Mouse (Mus musculus) adrenal gland, adult 8-10 months (tissue): ENCODE data around the gene Pakap. TPM values are rescaled to one million over a fixed set of nuclear protein-coding genes. Genes with fewer than 3 reads are reported as not detected.

Experiments
- DNase-seq: peaks from one replicate; pipeline ENCODE4 v3.0.0; 2022
- total RNA-seq, 4 experiments: library from RNA; stranded (reverse); gene quantifications; 2 replicates each; pipeline ENCODE4 v1.2.4; 2022

The Pakap gene
- total RNA-seq, 4 experiments from 2014 or later: 35.3 to 97.4 (median 63.1) TPM

DNA sequence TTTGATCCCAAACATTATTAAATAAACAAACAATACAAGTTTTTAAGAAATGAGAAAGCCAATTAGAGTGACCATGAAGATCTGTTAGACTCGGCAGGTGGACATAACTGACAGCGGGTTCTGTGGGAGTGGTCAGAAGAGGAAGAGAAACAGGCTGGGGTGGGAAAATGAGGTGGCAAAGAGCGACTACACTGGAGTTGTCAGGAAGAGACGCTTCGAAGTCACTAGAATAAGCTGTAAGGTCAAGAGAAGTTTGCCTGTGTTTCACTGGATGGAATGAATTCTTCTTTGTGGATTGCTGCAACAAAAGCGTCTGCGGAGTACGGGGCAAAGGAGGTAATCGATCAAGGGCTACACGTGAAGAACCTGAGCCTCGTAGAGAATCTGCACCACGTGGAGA, 109.9 kb downstream of the Pakap start:
- DNase-seq: no peak

DNA sequence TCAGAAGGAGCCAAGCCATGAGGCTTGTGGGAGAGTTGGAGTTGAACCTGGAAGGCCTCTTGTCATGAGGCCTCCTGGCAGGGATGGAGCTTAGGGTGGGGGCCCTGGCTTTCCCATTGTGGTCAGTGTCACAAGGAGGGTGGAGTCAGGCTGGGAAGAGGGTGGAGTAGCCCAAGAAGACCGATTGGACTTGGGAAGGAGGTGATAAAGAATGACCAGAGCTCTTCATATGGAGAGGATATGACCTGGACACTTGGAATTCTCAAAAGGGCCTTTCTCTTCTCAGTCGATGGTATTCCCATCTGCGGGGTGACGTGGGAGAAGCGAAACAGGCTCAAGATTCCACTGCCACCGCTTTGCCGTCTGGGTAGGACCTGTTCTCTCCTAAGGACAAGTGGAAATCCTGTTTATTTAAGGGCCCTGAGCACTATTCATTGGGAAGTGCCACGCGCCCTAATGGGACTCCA, 111.0 kb downstream of the Pakap start:
- no peak for DNase-seq

DNA sequence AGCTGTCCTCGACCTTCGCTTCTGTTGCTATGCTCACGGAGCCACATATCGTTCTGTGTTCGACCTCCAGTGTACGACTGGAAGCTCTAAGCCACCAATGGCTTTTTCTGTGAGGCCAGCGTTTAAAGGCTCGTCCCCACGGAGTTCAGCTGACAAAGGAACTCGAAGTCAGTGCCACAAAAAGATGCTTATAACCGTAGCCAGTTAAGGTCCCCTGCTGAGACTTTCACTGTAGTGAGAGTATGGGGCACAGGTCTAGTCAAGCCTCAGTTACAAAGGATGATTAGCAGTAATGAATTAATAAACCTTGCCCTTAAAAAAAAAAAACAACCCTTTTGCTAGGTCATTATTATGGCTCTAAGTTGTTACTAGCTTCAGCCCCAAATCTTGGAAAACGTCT, 112.2 kb downstream of the Pakap start:
- no peak for DNase-seq

DNA sequence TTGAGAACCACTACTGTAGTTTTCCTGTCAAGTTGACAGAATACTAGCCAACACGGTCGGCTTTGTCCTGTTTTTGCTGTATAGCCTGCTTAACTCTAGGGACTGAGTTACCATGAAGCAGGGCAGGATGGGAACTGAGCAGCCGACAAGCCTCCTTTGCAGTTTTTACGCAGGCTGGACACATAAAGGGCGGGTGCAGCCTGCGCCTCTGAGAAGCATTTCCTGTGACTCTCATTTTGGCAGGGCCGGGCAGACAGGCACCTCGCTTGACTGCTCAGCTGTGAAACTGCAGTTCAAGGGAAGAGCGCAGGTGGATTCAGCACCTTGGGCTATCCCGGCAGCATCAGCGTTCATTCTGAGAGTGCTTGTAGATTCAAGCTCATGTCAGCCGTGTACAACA, 113.5 kb downstream of the Pakap start:
- DNase-seq: no peak

DNA sequence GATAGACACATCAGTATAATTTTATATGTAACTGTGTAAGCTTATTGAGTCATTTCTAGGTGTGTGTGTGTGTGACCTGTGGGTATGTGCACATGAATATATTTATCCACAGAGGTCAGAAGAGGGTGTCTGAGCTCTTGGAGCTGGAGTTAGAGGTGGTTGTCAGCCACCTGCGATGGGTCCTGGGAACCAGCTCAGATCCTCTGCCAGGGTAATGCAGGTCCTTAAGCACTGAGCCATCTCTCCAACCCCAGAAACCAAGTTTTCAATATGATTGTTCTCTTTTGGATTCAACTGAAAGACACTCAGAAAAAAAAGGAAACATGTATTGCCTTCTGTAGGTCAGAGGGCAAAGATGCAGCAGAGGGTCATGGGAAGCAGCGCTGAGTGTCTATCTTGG, 114.4 kb downstream of the Pakap start:
- no peak for DNase-seq

DNA sequence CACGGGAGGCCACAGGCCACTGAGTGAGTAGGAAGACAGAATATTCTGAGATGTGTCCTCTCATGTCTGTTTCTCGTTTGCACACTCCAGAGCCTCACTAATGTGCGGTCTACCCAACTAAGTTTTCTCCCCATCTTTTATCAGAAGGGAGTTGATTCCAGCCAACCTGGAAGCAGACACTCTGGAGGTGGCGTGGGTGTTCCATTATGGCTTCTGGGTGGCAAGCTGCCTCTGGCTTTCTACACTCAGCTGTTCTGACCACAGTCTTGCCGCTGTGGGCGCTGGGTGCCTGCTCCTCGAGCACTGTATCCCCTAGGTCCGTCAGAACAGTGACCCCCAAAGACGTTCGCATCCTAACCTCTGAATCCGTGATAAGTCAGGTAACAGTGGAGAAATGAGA, 115.0 kb downstream of the Pakap start:
- no peak for DNase-seq

DNA sequence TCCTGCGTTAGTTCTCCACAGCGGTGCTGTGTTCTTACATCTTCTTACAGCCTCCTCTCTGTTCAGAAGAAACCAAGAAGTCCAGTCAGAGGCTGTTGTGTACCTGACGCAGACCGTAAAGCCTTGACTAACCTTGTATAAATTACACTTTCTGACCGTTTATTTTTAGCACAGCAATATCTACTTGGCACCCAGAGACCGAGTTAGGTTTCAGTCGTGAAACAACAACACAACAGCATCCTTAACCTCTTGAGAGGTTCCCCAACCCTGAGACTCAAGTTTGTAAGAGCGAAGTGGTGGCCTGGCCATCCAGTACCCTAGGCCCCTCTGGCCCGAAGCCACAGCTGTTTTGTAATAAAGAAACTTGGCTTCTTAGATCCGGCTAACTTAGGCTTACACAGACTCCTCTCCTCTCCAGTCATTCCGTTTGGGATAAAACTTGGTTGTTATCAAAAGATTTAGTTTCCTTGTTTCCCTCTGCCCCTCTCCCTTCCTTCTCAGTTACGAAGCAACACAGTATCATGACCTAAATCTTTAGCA, 116.8 kb downstream of the Pakap start:
- DNase-seq: no peak

DNA sequence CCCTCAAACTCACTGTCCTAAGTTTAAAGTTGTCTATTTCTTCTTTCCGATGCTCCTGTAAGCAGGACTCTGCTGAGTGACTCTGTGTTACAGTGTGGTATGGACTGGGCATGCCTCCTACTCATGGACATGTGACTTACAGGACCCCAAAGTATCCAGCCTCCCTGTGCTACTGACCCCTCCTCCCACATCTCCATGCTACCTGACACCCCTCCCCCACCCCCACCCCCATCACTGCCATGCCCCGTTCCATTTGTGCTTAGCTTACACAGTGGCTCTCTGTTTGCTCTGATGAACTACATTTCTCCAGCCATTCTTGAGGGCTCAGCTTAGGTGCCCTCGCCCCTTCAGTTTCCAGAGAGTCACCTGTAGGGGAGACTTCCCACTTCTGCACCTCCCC, 118.8 kb downstream of the Pakap start:
- no peak for DNase-seq

DNA sequence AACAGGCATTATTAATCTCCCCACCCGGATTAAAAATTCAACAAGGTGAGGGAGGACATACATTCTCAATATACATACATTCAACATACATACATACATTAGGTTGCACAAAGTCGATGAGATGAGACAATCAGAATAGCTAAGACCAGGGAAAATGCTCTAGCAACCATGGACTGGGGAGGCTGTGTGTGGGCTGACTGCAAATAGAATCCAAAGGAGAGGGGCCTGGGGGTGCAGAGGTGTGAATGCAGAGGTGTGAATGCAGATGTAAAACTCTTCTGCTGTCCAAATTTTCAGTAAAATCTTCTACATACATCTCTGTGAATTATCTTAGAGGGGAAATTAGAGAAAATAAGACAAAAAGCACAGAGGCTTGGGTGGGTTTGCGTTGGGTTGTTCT, 119.6 kb downstream of the Pakap start:
- DNase-seq: no peak

DNA sequence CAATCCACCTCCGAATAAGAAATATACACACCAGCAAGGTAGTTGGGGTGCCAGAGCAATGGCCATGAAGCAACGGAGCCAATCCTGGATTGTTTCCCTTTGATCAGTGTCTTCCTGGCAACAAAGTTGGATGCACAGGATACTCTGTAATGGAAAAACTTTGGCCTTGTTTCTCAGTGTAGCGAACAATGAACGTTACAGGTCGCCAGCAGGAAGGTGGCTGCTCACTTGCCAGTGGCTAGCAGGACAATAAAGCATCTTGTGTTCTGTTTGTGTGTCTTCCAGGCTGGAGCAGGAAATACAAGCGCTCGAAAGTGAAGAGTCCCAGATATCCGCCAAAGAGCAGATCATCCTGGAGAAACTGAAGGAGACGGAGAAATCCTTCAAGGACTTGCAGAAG, 120.2 kb downstream of the Pakap start:
- no peak for DNase-seq

DNA sequence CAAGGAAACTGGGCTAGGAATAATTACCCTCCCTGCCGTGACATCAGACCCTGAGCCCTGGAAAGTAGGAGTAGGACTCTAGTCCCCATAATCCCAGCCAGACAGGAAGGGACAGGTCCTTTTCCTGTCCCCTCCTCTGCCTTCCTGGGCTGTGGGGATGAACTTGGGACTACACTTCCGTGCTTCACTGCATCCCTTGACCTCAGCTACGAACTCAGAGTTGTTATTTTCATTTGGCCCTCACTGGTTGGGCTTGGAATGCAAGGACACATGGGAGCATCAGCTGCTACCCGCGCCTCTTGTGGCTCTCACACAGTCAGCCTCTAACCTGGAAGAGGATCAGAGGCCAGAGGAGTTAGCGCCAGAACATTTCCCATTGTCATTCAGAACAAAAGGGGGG, 122.0 kb downstream of the Pakap start:
- no peak for DNase-seq

DNA sequence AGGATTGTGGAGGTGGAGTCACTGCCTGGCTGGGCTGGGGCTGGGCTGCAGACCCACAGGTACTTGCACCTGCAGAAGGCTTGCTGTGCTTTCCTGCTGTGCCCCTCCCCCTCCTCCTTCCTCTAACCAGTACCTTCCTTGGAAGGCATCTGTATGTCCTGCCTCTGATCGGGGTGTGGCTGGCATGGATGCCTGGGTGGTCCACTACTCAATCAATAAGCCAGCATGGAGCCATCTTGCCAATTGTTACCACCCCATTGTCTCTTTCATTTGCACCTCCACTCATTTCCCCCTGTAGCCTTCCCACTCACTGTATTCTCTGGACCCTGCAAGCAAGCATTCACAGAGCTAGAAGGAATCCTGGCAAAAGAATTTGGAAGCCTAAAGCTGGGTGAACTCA, 122.8 kb downstream of the Pakap start:
- no peak for DNase-seq

DNA sequence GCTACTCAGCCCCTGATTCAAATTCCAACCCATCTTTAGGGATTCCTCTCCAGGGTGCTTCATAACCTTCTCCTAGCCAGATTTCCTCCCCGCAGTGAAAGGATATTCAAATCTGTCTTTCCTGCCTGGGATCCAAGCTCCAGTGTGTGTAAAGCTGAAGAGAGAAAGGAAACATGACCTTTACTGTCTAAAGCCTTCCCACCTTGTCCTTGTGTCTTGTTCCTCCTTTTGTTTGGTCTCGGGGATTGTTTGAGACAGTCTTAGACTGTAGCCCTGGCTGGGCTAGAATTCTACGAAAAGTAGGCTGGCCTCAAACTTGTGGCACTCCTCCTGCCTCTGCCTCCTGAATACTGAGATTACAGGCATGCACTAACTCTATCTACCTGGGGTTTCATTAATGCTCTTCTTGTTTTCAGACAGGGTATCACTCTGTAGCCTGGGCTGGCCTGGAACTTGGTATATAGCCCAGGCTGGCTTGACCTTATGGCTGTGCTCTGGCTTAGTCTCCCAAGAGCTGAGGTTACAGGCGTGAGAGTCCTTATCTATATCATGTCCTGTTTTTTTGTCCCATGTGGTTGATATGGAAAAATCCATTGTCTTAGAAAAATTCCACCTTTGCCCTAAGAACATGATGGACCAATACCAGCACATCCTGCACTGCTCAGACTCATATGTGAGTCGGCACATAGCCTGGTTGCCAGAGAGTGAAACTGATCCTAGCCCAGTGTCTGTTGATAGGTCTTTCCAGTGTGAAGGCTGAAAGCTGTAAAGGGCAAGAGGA, 126.6 kb downstream of the Pakap start:
- DNase-seq: no peak

DNA sequence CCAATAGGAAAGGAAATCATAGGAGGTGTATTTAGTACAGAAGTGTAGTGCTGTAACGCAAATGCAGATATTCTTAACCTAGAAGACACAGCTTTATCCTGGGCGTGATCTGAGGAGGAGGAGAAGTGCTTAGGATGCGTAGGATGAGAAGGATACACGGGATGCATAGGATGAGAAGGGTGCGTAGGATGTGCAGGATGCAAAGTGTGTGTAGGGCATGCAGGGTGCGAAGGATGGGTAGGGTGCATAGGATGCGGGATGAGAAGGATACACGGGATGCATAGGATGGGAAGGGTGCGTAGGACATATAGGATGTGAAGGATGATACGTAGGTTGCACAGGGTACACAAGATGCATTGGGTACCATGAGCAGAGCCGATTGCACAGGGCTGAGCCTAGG, 129.0 kb downstream of the Pakap start:
- no peak for DNase-seq

DNA sequence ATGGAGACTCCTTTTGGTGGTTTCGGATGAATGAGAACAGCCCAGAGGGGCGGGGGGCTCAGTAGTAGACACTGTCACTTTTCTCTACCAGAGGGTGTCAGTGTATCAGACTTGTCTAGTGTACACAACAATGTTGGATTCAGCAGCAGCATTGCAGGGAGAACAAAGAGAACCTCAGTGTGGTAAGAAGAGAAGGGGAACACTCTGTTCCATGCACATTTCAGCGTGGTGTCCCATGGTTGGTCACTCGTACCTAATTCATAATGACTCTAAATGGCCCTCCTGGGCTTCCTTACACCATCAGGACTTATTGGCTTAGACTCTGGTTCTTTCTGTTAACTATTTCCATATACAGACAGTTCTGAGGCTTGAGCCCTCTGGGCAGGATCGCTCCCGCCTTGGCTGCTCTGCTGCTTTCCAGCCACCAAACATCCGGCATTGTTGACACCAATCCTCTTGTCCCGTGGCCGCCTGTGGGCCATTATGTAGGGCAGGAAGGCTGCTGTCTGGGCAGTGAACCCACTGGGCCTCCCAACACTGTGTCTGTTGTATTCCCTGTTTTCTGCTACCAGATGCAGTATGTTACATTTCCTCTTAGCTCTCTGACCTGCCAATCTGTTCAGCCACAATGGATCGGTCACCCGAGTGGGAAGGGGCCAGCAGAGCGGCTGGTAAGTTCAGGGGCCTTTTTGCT, 130.1 kb downstream of the Pakap start:
- DNase-seq: no peak

DNA sequence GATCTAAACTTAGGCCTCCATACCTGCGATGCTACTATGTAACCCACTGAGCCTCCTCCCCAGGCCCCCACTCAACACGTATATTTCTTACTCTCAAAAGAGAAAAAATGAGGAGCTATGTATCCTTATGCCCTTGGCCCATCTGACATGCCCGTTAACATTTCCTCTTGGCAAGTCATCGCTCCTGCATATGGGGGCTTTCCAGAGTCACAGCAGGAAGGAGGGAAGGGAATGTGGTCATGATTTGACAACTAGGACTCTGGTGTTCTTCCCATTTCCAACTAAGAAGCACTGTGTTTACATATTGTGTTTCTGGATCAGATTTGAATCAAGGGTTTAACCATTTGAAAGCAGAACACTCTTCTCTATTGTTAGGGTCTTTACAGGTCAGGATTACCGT, 133.6 kb downstream of the Pakap start:
- DNase-seq: no peak

DNA sequence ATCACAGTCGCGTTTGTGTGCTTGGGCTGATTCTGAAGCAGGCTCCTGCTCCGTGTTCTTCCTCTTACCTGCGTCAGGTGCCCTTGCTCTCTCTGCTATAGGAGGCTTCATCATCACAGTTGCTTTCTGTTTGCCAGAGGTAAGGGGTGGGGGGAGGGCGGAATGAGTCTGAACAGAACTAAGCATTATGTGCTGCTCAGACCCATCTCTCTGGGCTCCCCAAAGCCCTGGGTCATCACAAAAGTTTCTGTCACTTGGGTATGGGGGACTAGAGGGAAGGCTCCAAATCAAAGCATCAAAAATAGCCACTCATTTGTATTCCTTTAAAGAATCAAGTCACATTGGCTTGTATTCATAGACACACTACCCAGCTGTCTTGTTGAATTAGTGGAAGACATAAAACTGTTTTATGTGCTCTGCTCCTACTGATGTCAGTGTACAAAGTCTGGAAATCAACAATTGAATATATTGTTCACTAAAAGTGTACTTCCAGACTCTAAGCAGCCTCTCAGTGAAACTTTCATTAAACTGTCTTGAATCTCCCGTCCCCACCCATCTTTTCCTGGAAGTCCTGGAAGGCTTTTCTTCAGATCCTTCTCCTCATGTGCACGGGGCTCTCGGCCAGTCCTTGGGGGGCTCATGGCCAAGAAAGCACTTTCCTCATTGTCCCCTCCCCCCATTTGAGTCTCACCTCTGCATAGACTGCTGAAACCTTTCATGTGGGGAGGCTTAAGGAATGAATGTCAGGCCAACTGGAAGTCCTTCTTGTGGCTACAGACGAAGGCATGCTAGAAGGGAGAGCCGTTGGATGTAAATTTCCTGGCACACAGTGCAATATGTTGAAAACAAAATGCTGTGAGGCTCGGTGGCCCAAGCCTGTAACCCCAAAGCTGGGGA, 135.8 kb downstream of the Pakap start:
- DNase-seq: no peak

DNA sequence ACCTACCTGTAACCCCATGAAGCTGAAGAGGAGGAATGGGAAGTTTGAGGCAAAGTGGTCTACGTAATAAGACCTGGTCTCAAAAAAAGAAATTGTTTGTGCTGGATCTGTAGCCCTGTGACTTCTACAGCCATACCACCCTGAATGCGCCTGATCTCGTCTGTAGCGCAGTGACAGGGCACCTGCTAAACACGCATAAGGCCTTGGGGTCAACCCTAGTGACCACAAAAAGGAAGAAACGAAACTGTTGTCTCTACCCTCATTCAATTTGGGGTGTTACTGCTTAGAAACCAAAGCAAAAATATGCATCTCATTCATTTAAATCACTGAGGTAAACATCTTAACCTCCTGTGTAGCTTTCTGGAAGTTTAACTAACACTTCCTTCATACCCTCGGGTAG, 136.6 kb downstream of the Pakap start:
- no peak for DNase-seq

DNA sequence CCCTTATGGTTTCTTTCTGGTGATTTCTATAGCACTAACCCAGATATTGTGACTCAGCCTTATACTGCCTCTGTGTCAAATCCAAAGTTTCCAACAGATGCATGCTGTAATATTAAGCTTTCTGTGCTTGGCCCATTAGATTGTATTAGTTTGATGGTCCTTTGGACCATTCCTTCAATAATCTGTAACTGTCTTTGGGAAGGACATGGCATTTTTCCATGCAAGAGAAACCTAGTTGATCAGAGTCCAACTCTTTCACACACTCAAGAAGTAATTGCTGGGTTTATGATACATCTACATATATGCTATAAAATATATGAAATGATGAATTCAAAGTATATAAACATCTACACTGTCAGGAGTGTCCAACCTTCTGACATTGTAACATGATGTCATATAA, 147.9 kb downstream of the Pakap start:
- DNase-seq: no peak

DNA sequence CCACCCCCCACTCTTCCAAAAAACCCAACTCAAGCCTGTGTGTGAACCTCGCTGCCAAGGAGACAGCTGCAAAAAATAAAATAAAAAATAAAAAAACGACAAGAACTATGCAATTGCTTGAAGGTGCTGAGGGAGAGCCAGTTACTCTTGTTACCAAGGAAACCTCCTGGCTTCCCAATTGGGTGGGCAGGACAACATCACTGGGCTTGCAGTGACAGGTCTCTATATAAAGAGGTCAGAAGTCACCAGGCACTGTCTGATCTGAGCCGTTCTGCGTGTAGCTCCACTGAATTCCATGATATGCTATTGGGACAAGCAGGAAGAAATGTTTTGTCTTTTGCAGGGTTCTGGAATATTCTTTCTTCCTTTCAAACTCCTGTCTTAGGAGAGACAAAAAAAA, 148.8 kb downstream of the Pakap start:
- DNase-seq: no peak

DNA sequence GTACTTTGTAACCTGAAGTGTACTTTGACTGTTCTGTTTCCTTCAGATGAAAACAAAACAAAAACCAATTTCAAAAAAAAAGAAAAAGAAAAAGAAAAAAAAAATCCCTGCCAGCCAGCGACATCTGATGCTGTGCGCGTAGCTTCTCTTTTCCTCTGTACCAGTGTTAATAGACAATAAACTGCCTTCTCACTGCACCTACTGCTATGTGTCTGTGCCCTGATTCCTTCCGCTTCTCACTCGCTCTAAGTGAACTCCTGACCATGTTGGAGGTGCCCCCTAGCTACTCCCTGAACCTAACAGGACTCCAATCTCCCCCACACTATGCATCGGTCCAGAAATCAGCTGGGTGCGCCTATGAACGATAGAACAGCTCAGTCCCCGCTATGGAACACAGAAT, 149.4 kb downstream of the Pakap start, which contains the start of gene Akap2:
Gene Akap2 (plus strand): TSS at position 304 of the 400 bp plus-strand sequence.
- DNase-seq: no peak

DNA sequence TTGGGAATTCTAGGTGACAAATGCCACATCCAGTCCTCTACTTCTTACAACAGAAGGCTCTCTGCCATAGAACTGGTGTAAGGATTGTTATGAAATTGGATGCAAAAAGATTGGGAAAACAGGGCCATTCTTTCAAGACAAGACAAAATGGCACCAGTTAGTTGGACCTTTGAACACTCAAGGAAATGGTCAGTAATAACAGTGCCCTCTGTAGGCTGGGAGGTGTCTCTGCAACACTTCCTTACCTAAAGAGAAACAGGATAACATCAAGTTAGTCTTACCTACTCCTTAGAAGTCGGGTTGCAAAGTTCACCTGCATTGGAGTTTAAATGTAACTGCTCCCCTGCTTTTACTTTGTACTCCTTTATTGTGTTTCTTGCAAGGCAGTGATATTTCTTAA, 151.4 kb downstream of the Pakap start:
- DNase-seq: no peak

DNA sequence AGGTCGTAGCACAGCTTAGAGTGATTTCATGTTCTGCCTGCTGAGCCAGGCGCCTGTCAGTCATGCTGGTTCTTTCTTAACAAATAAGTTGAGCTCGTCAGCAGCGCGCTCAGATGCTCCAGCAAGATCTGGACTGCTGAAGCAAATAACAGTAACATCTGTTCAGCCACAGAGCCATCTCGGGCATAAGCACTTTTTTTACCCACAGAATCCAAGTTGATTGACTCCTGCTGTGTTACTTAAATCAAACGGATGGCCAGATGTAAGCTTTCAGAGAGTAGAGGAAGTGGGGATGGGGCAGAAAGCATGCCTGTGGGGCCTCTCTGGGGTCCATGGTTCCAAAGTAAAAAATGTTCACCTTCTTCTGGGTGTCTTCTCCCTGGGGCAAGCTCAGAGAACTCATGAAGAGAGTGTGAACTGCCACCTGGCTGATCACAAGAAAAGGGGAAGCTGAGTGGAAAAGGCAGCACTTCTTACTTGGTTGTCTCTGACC, 152.9 kb downstream of the Pakap start:
- no peak for DNase-seq
